Mouse (Mus musculus) heart, postnatal 10 days (tissue): ENCODE measurements around the gene Rnft2. TPM values are rescaled to one million over a fixed set of nuclear protein-coding genes. Genes with fewer than 3 reads are reported as not detected.
A peak's percentile ranks its signal among the peaks of the same experiment; 100 is the strongest.

Source experiments
- DNase-seq, 2 experiments: peaks; one replicate each; pipeline ENCODE4 v3.0.0; 2021
- intact Hi-C: fragments of 180-260 bp; cut with DNase I; formaldehyde crosslinking; loops from one replicate; pipeline ENCODE4 v1.15.1; 2025
- total RNA-seq, 2 experiments: library from RNA; stranded (reverse); gene quantifications; 2 replicates each; pipeline ENCODE4 v1.2.3; 2021

The Rnft2 gene
- total RNA-seq, 2 experiments from 2014 or later: 1.6 to 2.5 TPM

DNA sequence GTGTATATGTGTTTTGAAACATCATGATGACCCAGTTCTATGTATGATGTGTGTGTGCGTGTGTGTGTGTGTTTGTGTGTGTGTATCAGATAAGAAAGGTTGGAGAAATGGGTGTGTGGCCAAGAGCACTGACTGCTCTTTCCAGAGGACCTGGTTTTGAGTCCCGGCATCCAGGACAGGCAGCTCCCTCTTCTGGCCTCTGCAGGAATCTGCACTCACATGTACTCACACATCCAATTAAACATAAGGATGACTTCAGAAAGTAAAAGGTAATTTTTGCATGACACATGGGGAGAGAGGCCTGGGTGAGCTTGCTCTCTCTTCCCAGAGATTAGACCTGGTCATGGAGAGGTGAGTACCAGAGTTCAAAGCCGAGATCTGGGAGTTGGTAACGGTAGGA lies 12.1 kb upstream of the Rnft2 start:
- DNase-seq: no peak
- intact Hi-C loops: no loop called here

DNA sequence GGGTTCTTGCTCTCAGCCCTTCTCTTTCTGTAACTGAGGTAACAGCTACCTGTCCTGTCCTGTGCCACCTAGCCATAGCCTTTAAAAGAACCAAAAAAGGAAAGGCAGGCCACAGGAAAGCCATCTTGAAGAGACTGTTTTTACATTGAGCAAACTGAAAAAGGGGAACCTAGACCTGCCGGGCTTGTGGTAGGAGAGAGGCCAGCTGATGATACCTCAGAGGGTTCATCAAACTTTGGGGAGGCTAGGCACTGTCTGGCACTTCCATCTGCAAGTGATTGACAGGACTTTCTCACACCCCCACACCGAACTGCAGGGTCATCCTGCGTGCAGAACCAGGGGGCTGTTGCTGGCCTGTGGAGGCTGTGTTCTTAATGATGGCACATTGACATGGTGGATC lies 8.6 kb upstream of the Rnft2 start:
- no peak for DNase-seq
- intact Hi-C loops: no loop called here

- intact Hi-C loops: no loop called here
- no peak for DNase-seq
These were observed 6.1 kb upstream of the Rnft2 start for GRCm38 (mm10) chr5:118250987-118251386.

GRCm38 (mm10) chr5:118247378-118247777 lies 2.5 kb upstream of the Rnft2 start:
- DNase-seq: no peak
- intact Hi-C loops: loop anchor here (5.0 kb wide), 1 partner anchor 75 kb away; no protein-coding TSS in a partner anchor

DNA sequence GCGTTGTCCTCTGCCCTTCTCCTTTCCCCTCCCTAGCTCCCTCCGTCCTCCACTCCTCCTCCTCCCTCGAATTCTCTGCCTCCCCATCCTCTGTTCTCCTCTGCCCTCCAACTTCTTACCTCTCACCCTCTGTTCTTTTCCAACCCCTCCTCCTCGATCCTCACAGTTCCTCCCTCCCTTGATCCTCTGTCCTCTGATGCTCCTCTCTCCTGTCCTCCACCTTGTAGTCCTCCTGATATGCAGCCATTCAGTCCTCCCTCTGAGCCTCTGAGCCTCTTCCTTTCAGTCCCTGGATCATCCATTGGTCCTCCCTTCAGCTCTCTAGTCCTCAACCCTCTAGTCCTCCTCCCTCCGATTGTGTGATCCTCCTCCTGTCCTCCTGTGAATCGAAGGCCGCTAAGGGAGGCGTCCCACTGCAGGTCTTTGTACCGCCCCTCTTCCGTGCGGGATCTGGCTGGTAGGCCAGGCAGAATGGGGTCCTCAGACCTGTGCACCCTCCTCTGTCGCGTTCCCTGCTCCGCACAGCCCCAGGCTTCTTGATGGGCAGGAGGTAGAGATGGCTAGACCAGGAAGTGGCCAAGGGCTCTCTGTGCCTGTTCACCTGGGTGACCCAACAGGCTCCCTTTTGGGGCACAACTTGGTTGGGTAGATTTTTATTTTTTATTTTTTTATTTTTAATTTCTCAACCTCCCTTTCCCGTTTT lies 841 bp upstream of the Rnft2 start:
- intact Hi-C loops: loop anchor here (5.0 kb wide), 1 partner anchor 73 kb away; no protein-coding TSS in a partner anchor
- no peak for DNase-seq

- intact Hi-C loops: no loop called here
- peak; percentile 32 to 43 for DNase-seq
These were observed 5.2 kb downstream of the Rnft2 start for GRCm38 (mm10) chr5:118239671-118240070.

GRCm38 (mm10) chr5:118236891-118237290 lies 8.0 kb downstream of the Rnft2 start:
- intact Hi-C loops: no loop called here
- no peak for DNase-seq

GRCm38 (mm10) chr5:118230071-118230611 lies 14.8 kb downstream of the Rnft2 start:
- intact Hi-C loops: no loop called here
- DNase-seq: no peak

DNA sequence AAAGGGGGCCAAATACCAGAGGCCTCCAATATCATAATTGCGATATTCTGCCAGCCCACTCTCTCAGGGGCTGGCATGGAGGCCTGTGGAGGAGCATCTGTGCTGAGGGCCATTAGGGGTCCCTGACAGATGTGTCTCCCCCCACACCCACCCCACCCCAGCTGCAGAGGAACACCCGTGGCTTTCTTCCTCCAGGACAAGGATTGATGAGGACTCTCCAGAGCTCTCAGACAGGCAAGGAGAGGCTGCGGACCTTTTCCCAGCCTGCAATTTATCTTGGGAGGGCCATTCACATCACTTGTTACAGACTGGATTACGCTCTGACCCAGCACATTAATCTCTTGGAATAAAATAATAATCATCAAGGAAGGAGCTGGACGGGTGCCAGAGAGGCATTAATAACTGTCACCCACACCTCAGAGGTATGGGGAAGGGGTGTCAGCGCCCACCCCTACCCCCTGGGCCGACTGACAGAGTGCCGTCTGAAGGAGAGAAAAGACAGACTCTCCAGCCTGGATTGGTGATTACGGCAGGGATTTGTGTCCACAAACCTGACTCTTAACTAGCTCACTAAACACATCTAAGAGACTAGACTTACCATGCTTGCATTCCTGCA lies 21.7 kb downstream of the Rnft2 start:
- no peak for DNase-seq
- intact Hi-C loops: no loop called here

DNA sequence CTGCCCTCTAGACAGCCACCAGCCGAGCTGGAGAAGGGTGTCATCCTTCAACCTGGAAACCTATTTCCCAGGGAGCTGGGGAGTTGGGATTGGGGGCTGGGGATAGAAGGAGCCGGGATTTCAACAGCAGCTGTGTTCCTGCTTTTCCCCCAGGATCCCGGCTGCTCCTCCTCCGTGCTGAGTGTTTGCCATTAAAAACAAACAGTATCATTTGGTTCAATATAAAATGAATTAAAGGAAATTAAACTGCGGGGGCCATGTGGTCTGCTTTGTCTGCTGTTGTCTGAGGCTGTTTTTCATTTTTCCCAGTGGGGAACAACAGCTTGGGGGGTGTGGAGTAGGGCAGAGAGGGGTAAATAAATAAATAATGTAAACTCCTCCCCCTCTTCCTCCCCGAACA lies 27.5 kb downstream of the Rnft2 start:
- peak; percentile 49 to 50 for DNase-seq
- intact Hi-C loops: no loop called here

GRCm38 (mm10) chr5:118214418-118215154 lies 30.3 kb downstream of the Rnft2 start:
- intact Hi-C loops: no loop called here
- DNase-seq: peak; percentile 85 to 87

GRCm38 (mm10) chr5:118214012-118214411 lies 30.9 kb downstream of the Rnft2 start:
- intact Hi-C loops: no loop called here

DNA sequence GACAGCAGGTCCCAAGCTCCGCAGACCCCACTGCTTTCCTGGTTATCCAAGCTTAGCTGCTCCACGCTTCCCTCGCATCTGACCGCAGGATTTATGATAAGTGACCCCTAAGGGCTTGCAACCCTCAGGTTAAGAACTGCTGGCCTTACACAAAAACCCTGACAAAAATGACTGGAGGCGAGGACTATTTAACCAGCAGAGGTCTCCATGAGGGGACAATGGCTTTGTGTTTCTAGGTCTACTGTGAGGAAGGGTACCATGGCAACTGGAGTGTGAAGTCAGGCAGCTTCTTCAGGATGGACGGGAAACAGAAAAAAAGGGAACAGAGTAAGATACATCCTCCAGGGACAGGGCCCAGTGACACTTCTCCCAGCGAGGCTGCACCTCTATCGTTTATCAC lies 39.1 kb downstream of the Rnft2 start:
- intact Hi-C loops: no loop called here
- DNase-seq: no peak

More at GRCm38 (mm10) chr5:118214012-118214411, 30.9 kb downstream of the Rnft2 start:
- DNase-seq: no peak

GRCm38 (mm10) chr5:118204675-118205440 lies 40.1 kb downstream of the Rnft2 start:
- intact Hi-C loops: no loop called here
- no peak for DNase-seq

- no peak for DNase-seq
- intact Hi-C loops: no loop called here
These were observed 45.2 kb downstream of the Rnft2 start for GRCm38 (mm10) chr5:118199670-118200069.

DNA sequence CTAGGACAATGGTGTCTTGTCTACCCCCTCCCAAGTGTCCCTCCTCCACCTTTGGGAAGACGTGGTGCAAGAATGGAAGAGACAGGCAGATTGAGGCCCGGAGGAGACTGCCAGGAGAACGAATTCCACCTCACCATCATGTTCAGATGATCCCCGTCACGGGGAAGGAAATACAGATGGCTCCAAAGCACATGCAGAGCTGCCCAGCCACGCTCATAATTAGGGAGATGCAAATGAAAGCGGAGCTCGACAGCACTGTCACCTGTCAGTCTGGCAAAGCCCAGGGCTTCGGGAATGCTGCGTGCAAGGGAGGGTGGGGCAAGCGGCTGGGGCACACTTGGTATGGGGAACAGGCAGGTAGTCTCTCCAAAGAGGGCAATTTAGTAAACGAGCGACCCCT lies 47.5 kb downstream of the Rnft2 start:
- DNase-seq: no peak
- intact Hi-C loops: no loop called here

- intact Hi-C loops: no loop called here
These were observed 52.7 kb downstream of the Rnft2 start for GRCm38 (mm10) chr5:118192221-118192620.

GRCm38 (mm10) chr5:118190491-118190890 lies 54.4 kb downstream of the Rnft2 start:
- intact Hi-C loops: no loop called here
- DNase-seq: no peak

More at GRCm38 (mm10) chr5:118192221-118192620, 52.7 kb downstream of the Rnft2 start:
- DNase-seq: no peak

DNA sequence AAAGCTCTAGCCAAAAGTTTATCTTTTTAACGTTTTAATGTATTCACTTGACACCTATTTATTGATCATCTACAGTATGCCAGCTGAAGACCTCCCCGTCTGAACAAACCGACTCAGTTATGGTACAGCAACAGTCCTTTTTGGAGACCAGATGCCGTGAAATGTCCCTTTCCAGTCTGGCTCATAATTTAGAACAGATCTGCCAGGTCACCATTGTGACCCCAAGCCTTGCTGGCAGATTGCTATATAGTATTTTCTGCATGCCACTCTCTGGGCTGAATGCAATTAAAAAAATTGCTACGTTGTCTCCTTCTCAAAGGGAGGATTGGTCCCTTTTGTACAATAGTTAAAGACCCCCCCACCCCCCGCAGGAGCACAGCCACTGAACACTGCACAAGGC lies 56.6 kb downstream of the Rnft2 start:
- no peak for DNase-seq
- intact Hi-C loops: no loop called here

DNA sequence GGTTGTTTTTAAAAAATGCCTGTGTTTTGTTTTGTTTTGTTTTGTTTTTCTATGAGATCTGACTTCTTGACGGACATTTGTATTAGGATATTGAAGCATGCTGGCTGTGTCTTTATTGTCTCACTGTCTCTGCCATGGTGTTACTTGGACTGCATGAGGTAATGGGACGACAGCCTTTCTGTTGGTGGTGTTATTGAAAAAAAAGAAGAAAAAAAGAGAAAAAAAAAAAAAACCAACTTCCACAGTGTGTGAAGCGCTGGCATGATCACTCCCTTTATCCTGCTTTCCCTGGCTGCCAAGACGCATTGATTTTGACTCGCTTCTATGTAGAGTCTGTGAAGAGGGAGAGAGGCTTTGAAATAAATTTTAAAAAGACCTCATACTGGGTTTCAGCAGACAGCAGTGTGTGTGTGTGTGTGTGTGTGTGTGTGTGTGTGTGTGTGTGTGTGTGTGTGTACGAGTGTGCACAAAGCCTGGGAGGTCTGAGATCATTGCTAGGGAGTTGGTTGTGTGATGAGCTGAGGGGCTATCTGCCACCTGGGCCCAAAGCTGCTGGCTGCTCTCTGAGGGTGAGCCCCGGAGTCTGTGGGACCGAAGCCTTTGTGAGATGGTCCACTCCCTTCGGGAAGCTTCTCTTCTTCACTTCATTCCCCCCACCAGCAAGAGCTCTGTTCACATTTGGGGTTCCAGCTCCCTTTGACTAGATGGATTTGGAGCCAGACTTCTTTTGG lies 57.8 kb downstream of the Rnft2 start:
- DNase-seq: no peak
- intact Hi-C loops: no loop called here
